8 mouse cellular contexts compared by ENCODE assay signal in the genomic region with DNA sequence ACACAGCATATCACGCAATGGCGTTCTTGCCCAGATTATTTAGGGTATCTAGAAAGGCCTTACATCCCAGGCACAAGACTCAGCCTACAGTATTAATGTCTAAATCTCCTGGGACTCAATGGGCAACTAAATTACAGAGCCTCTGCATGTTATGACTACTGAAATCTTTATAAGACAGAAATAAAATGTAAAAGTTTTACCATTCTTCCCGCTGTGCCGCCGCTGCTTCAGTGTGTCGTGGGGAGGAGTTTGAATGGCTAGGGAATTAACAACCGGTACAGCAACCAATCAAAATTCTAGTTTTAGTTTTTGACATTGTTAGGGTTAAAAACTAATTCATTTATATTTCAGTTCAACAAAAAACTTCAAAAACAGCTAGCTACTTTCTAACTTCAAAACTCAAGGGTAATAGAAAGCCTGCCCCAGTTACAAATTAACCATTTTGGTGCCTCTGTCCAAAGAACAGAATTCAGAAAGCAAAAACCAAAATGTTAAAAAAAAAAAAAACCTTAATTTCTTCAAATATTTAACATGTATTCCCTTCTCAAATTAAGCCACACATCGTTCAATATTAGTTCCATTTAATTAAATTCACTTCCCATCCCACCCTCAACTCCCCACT. TPM values are rescaled to one million over a fixed set of nuclear protein-coding genes. Genes with fewer than 3 reads are reported as not detected.
DNase-seq lines count a peak whose midpoint lies in the region; ATAC-seq and TF ChIP-seq lines count a peak whose summit lies in the region.

No protein-coding gene starts in this region.

- H3K27ac ChIP-seq in kidney, adult 2 months (ENCODE audit: insufficient read depth, low read depth, low read length): no peak overlapping the region
- peak overlapping the region; percentile 100; the same call in 1 of the 2 replicates for H3K27ac ChIP-seq in heart, embryonic 16.5 days (ENCODE audit: low read length)
- H3K27ac ChIP-seq in macrophage: peak overlapping the region; percentile 75

- no peak for TF ChIP-seq POLR2A in kidney, adult 2 months (IDR thresholded peaks at IDR 0.05; ENCODE audit: low read depth, low read length)

- TF ChIP-seq CTCF in kidney, adult 2 months (conservative IDR thresholded peaks at IDR 0.05; ENCODE audit: insufficient read depth, insufficient read length, low read depth, low read length): no peak

- H3K4me3 ChIP-seq in kidney, adult 2 months (ENCODE audit: insufficient read depth, low read depth, low read length): peak overlapping the region; percentile 42; the same call in 1 of the 2 replicates
- peak overlapping the region; percentile 67 for H3K4me3 ChIP-seq in heart, embryonic 16.5 days (ENCODE audit: low read length)
- H3K4me3 ChIP-seq in macrophage (ENCODE audit: inconsistent target): peak overlapping the region; percentile 85

- peak; percentile 70 for DNase-seq in kidney, adult 2 months
- DNase-seq in kidney, adult 8-10 months: no peak
- DNase-seq in R1 (ENCODE audit: low read depth, low spot score): peak; percentile 38
- no peak for DNase-seq in left cerebral cortex, postnatal 14 days (ENCODE audit: low spot score in 2 of 2)
- DNase-seq in layer of hippocampus, adult 11-12 months (ENCODE audit: low spot score): no peak
- DNase-seq in left cerebral cortex, adult 11 months (ENCODE audit: low spot score): no peak

- ATAC-seq in heart, embryonic 16.5 days (replicated peaks; ENCODE audit: extremely low read depth, insufficient read depth, low FRiP score): no peak

- peak overlapping the region; percentile 99 for H3K9ac ChIP-seq in heart, embryonic 16.5 days (ENCODE audit: low read length)

- H3K9me3 ChIP-seq in heart, embryonic 16.5 days (replicated peaks; ENCODE audit: control insufficient read depth, low read length): no peaks in the 10 kb centered on the region

- no peaks in the 10 kb centered on the region for H3K36me3 ChIP-seq in kidney, adult 2 months (ENCODE audit: control insufficient read depth, insufficient read depth, low read length)
- 0 out of 2 replicates have a peak, but pooled peaks cover 4% of the 10 kb centered on the region for H3K36me3 ChIP-seq in heart, embryonic 16.5 days (ENCODE audit: control insufficient read depth, insufficient read depth)
- H3K36me3 ChIP-seq in macrophage (ENCODE audit: inconsistent target): no peaks in the 10 kb centered on the region

- 2% methylated on average over 8 of the region's 8 CpGs for WGBS in kidney, adult 2 months
- 3% methylated on average over 8 of the region's 8 CpGs for WGBS in heart, embryonic 16.5 days
- WGBS in macrophage (ENCODE audit: missing documents): 17% methylated on average over 8 of the region's 8 CpGs

- peak overlapping the region; percentile 92 for H3K4me2 ChIP-seq in heart, embryonic 16.5 days (ENCODE audit: low read depth, low read length)

- H3K4me1 ChIP-seq in kidney, adult 2 months (ENCODE audit: control insufficient read depth, insufficient read depth, low read length): peaks cover 22% of the 10 kb centered on the region
- H3K4me1 ChIP-seq in heart, embryonic 16.5 days (ENCODE audit: control insufficient read depth, insufficient read depth, low read length): peaks cover 30% of the 10 kb centered on the region

- H3K27me3 ChIP-seq in kidney, adult 2 months (replicated peaks; ENCODE audit: control insufficient read depth, insufficient read depth, low read length): no peaks in the 10 kb centered on the region
- H3K27me3 ChIP-seq in heart, embryonic 16.5 days (ENCODE audit: control insufficient read depth, insufficient read depth, low read length): no peaks in the 10 kb centered on the region

- peaks cover 66% of the 10 kb centered on the region for H3K79me2 ChIP-seq in macrophage (ENCODE audit: inconsistent target)

- intact Hi-C loops in left cerebral cortex, postnatal 14 days (cut with DNase I): no loop called here

RNA-seq across cellular contexts. Expression of gene Hnrnpd, which starts 2.3 kb away (rescaled TPM):
- 20.3 and 21.2 TPM in 2 replicates for polyA plus RNA-seq in kidney, adult 2 months (2012; rRNA removed)
- 51.6 and 82.0 TPM in 2 replicates for polyA plus RNA-seq in heart, embryonic 16.5 days (2015; fragmentation: Nextera tagmentation; extraction: Ambion mirVana)
- total RNA-seq in macrophage (2018; cell fraction: chromatin; rRNA removed): 100 to 1,000 TPM; 119 to 354 (median 201) TPM
- 100 to 1,000 TPM; 115 to 167 (median 134) TPM for total RNA-seq in macrophage (2018; cell fraction: cytosol; rRNA removed)
- 100 to 1,000 TPM; 112 to 271 (median 159) TPM for total RNA-seq in macrophage (2018; cell fraction: nucleus; rRNA removed)
- polyA plus RNA-seq in macrophage (2018): 128 to 349 TPM (median 265 TPM) in 3 replicates
- 100 to 1,000 TPM; 189 to 204 TPM for total RNA-seq in left cerebral cortex, postnatal 14 days (2021)

RNA-seq across cellular contexts. Expression of gene 4930524J08Rik, which starts 2.4 kb away (rescaled TPM):
- 1.8 and 4.1 TPM in 2 replicates for polyA plus RNA-seq in kidney, adult 2 months (2012; rRNA removed)
- polyA plus RNA-seq in heart, embryonic 16.5 days (2015; fragmentation: Nextera tagmentation; extraction: Ambion mirVana): 0.80 and 0.84 TPM in 2 replicates
- total RNA-seq in macrophage (2018; cell fraction: chromatin; rRNA removed): 1 to 10 TPM in 14 of 26 experiments, not detected in 12; 1.6 to 6.8 (median 2.5) TPM
- total RNA-seq in macrophage (2018; cell fraction: cytosol; rRNA removed): 1 to 10 TPM in 13 of 26 experiments, under 1 TPM in 13; 0.27 to 2.1 (median 0.99) TPM
- total RNA-seq in macrophage (2018; cell fraction: nucleus; rRNA removed): 10 to 100 TPM in 1 of 26 experiments, 1 to 10 TPM in 21, not detected in 4; 1.4 to 10.5 (median 2.2) TPM
- 0.43 to 2.0 TPM (median 0.88 TPM) in 3 replicates for polyA plus RNA-seq in macrophage (2018)
- 1 to 10 TPM; 2.2 to 3.5 TPM for total RNA-seq in left cerebral cortex, postnatal 14 days (2021)

Comparison
In these comparisons a context has a peak if more than half of its experiments do, and no peak if none do; other contexts are left out.
1. DNase-seq: peak in kidney, adult 2 months (single experiment) and R1 (single experiment); none in kidney, adult 8-10 months (0 of 2), left cerebral cortex, postnatal 14 days (0 of 2), layer of hippocampus, adult 11-12 months (single experiment) and left cerebral cortex, adult 11 months (single experiment).
2. Peak in every context shown above with its lines, with median percentiles within 50 percentile points of each other: H3K4me3 ChIP-seq.